Mouse (Mus musculus): Measurements from ENCODE around the gene Sap30l.

GRCm38 (mm10) chr11:57832552-57833201, 31.2 kb downstream of the Sap30l start, which contains the start of gene Hand1:
- TF ChIP-seq POLR2A (IDR thresholded peaks at IDR 0.05; ENCODE audit: insufficient read depth, low read length) (no peak), CTCF (IDR thresholded peaks at IDR 0.05; ENCODE audit: low read depth, low read length) (no peak)
